Mouse (Mus musculus): ENCODE measurements around the gene Srsf12. TPM values are rescaled to one million over a fixed set of nuclear protein-coding genes. Genes with fewer than 3 reads are reported as not detected.

Srsf12 gene
- polyA plus RNA-seq (2012; rRNA removed) = 3.9 and 6.2 TPM in 2 replicates

DNA sequence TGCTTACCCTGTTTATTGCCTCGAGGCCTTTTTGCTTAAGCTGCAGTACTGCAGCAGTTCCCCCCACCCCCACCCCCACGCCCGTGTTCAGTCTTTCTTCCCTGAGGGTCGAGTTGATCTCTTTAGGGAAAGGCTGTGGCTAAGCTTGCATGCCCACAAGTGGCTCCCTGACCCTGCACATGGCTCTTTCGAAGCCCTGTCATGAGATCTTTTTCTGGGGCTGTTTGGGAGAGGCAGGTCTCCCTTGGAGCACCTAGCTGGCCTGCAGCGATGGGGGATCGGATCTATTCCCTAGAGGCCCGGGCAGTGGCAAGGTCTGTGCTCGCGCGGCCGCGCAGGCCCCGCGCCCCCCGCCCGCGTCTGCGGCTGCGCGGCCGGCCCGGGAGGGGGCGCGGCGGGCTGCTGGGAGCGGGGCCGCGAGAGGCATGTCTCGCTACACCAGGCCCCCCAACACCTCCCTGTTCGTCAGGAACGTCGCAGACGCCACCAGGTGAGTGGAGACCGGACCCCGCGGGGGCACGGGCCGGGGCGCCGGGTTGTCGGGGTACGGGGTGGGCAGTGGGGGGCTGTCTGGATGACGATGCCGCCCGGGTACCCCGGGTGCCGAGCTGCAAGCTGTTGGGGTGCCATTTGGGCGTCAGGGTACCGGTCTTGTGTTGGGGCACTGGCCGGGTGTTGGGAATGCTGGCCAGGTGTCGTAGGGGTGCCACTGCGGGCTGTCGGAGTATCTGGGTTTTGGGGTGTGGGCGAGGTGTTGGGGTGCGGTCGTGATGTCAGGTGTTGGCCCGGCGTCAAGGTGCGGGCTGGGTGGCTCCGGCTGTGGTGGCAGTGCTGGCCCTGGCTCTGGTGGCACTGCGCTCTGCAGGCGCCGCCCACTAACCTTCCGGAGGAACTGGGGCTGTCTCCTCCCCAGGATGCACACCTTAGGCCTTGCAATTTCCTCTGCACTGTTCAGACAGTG is at the start of gene Srsf12:
TSS of gene Srsf12 (plus strand) at position 111 of the 961 bp plus-strand sequence.

DNA sequence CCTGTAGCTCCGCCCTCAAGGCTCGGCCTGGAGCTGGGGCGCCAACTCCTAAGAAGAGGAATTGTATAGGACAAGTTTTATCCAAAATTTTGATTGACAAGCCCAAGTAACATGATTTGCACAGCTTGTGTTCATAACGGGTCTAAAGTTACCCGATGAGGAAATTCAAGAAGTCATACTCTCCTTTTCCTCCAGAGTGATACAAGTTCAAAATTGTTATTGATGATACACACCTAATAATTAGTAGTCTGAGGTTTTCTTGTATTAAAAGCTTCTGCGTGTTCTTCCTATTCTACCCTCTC is 19.1 kb upstream of the Srsf12 start, which contains the start of gene Pm20d2:
TSS of gene Pm20d2 (minus strand) at position 3 of the 302 bp plus-strand sequence.

Other genes starting within 250 kb of the Srsf12 start
- 22.7 and 30.1 TPM in 2 replicates for gene Rragd, start 226.0 kb upstream of the Srsf12 start, polyA plus RNA-seq (2012; rRNA removed)
- 20.1 and 30.4 TPM in 2 replicates for gene Ube2j1, start 177.6 kb upstream of the Srsf12 start, polyA plus RNA-seq (2012; rRNA removed)
- 0.30 and 0.31 TPM in 2 replicates for gene Gabrr2, start 146.0 kb upstream of the Srsf12 start, polyA plus RNA-seq (2012; rRNA removed)
- 0.06 TPM in 1 of 2 replicates, not detected in the other for gene Gabrr1, start 76.5 kb upstream of the Srsf12 start, polyA plus RNA-seq (2012; rRNA removed)
- 1.3 and 1.6 TPM in 2 replicates for gene Pm20d2, start 19.3 kb upstream of the Srsf12 start, polyA plus RNA-seq (2012; rRNA removed)
- gene Pnrc1, start 81.2 kb downstream of the Srsf12 start, polyA plus RNA-seq (2012; rRNA removed) = 47.3 and 47.8 TPM in 2 replicates
- gene Rngtt, start 101.3 kb downstream of the Srsf12 start, polyA plus RNA-seq (2012; rRNA removed) = 13.9 and 14.0 TPM in 2 replicates